Mouse (Mus musculus): ENCODE measurements around the gene Aqp12.

Aqp12 gene

GRCm38 (mm10) chr1:92979073-92979602, 27.0 kb upstream of the Aqp12 start:
- Histone ChIP-seq H3K4me1 (replicated peaks; ENCODE audit: low read depth, low read length) (peaks cover 33% of the 10 kb centered on the region), H3K27me3 (ENCODE audit: insufficient read depth, low read length) (peaks cover 33% of the 10 kb centered on the region), H3K4me3 (replicated peaks; ENCODE audit: low read length) (peak overlapping the region; percentile 35), H3K9me3 (ENCODE audit: low read length) (no peaks in the 10 kb centered on the region), H3K36me3 (ENCODE audit: insufficient read depth, low read length) (no peaks in the 10 kb centered on the region)
- TF ChIP-seq NANOG (IDR thresholded peaks at IDR 0.05; ENCODE audit: borderline replicate concordance, low read length) (no peak), POU5F1 (IDR thresholded peaks at IDR 0.05; ENCODE audit: borderline replicate concordance, low read length) (no peak), CTCF (conservative IDR thresholded peaks at IDR 0.05; ENCODE audit: low read length) (no peak)

- H3K9me3 ChIP-seq (ENCODE audit: low read length) = no peaks in the 10 kb centered on the region
- no peak overlapping the region for H3K4me3 ChIP-seq (replicated peaks; ENCODE audit: low read length)
- H3K27me3 ChIP-seq (ENCODE audit: insufficient read depth, low read length) = peaks cover 33% of the 10 kb centered on the region
Observed at GRCm38 (mm10) chr1:92981056-92981845, 24.9 kb upstream of the Aqp12 start.

GRCm38 (mm10) chr1:92982931-92983605, 23.1 kb upstream of the Aqp12 start:
- TF ChIP-seq POU5F1 (IDR thresholded peaks at IDR 0.05; ENCODE audit: borderline replicate concordance, low read length) (no peak), CTCF (conservative IDR thresholded peaks at IDR 0.05; ENCODE audit: low read length) (no peak), NANOG (IDR thresholded peaks at IDR 0.05; ENCODE audit: borderline replicate concordance, low read length) (no peak)

More at GRCm38 (mm10) chr1:92981056-92981845, 24.9 kb upstream of the Aqp12 start:
- no peak for TF ChIP-seq CTCF (conservative IDR thresholded peaks at IDR 0.05; ENCODE audit: low read length)
- no peak for TF ChIP-seq POU5F1 (IDR thresholded peaks at IDR 0.05; ENCODE audit: borderline replicate concordance, low read length)
- TF ChIP-seq NANOG (IDR thresholded peaks at IDR 0.05; ENCODE audit: borderline replicate concordance, low read length) = no peak
- Histone ChIP-seq H3K36me3 (ENCODE audit: insufficient read depth, low read length) (no peaks in the 10 kb centered on the region), H3K4me1 (replicated peaks; ENCODE audit: low read depth, low read length) (peaks cover 29% of the 10 kb centered on the region)

GRCm38 (mm10) chr1:92984999-92985398, 21.1 kb upstream of the Aqp12 start:
- Histone ChIP-seq H3K4me3 (replicated peaks; ENCODE audit: low read length) (no peak overlapping the region), H3K4me1 (replicated peaks; ENCODE audit: low read depth, low read length) (peaks cover 2% of the 10 kb centered on the region; the same call in 1 of the 2 replicates), H3K27me3 (ENCODE audit: insufficient read depth, low read length) (peaks cover 4% of the 10 kb centered on the region; the same call in 1 of the 2 replicates), H3K9me3 (ENCODE audit: low read length) (no peaks in the 10 kb centered on the region), H3K36me3 (ENCODE audit: insufficient read depth, low read length) (no peaks in the 10 kb centered on the region)
- 0 out of 2 replicates have a peak, but pooled peaks have one; percentile 9 for TF ChIP-seq CTCF (conservative IDR thresholded peaks at IDR 0.05; ENCODE audit: low read length)
- TF ChIP-seq POU5F1 (IDR thresholded peaks at IDR 0.05; ENCODE audit: borderline replicate concordance, low read length) = no peak
- no peak for TF ChIP-seq NANOG (IDR thresholded peaks at IDR 0.05; ENCODE audit: borderline replicate concordance, low read length)

More at GRCm38 (mm10) chr1:92982931-92983605, 23.1 kb upstream of the Aqp12 start:
- no peak overlapping the region for H3K4me3 ChIP-seq (replicated peaks; ENCODE audit: low read length)
- no peaks in the 10 kb centered on the region for H3K9me3 ChIP-seq (ENCODE audit: low read length)
- H3K36me3 ChIP-seq (ENCODE audit: insufficient read depth, low read length) = no peaks in the 10 kb centered on the region
- H3K27me3 ChIP-seq (ENCODE audit: insufficient read depth, low read length) = peaks cover 17% of the 10 kb centered on the region
- H3K4me1 ChIP-seq (replicated peaks; ENCODE audit: low read depth, low read length) = peaks cover 21% of the 10 kb centered on the region

GRCm38 (mm10) chr1:92988894-92989293, 17.2 kb upstream of the Aqp12 start:
- 0 out of 2 replicates have a peak, but pooled peaks cover 4% of the 10 kb centered on the region for H3K4me1 ChIP-seq (replicated peaks; ENCODE audit: low read depth, low read length)
- H3K36me3 ChIP-seq (ENCODE audit: insufficient read depth, low read length) = no peaks in the 10 kb centered on the region
- no peaks in the 10 kb centered on the region; the same call in 1 of the 2 replicates for H3K27me3 ChIP-seq (ENCODE audit: insufficient read depth, low read length)
- TF ChIP-seq POU5F1 (IDR thresholded peaks at IDR 0.05; ENCODE audit: borderline replicate concordance, low read length) (no peak), CTCF (conservative IDR thresholded peaks at IDR 0.05; ENCODE audit: low read length) (no peak)
- H3K4me3 ChIP-seq (replicated peaks; ENCODE audit: low read length) = no peak overlapping the region
- no peaks in the 10 kb centered on the region for H3K9me3 ChIP-seq (ENCODE audit: low read length)

- Histone ChIP-seq H3K9me3 (ENCODE audit: low read length) (no peaks in the 10 kb centered on the region), H3K4me3 (replicated peaks; ENCODE audit: low read length) (no peak overlapping the region), H3K4me1 (replicated peaks; ENCODE audit: low read depth, low read length) (0 out of 2 replicates have a peak, but pooled peaks cover 4% of the 10 kb centered on the region), H3K36me3 (ENCODE audit: insufficient read depth, low read length) (no peaks in the 10 kb centered on the region), H3K27me3 (ENCODE audit: insufficient read depth, low read length) (no peaks in the 10 kb centered on the region)
- TF ChIP-seq CTCF (conservative IDR thresholded peaks at IDR 0.05; ENCODE audit: low read length) (no peak), POU5F1 (IDR thresholded peaks at IDR 0.05; ENCODE audit: borderline replicate concordance, low read length) (no peak), NANOG (IDR thresholded peaks at IDR 0.05; ENCODE audit: borderline replicate concordance, low read length) (no peak)
Observed at GRCm38 (mm10) chr1:92989891-92990290, 16.2 kb upstream of the Aqp12 start.

- 0 out of 2 replicates have a peak, but pooled peaks cover 4% of the 10 kb centered on the region for H3K4me1 ChIP-seq (replicated peaks; ENCODE audit: low read depth, low read length)
- H3K4me3 ChIP-seq (replicated peaks; ENCODE audit: low read length) = no peak overlapping the region
- no peaks in the 10 kb centered on the region for H3K27me3 ChIP-seq (ENCODE audit: insufficient read depth, low read length)
- no peaks in the 10 kb centered on the region for H3K36me3 ChIP-seq (ENCODE audit: insufficient read depth, low read length)
- TF ChIP-seq CTCF (conservative IDR thresholded peaks at IDR 0.05; ENCODE audit: low read length) (no peak), POU5F1 (IDR thresholded peaks at IDR 0.05; ENCODE audit: borderline replicate concordance, low read length) (no peak), NANOG (IDR thresholded peaks at IDR 0.05; ENCODE audit: borderline replicate concordance, low read length) (no peak)
- no peaks in the 10 kb centered on the region for H3K9me3 ChIP-seq (ENCODE audit: low read length)
Observed at GRCm38 (mm10) chr1:92992214-92992855, 13.8 kb upstream of the Aqp12 start.

- Histone ChIP-seq H3K36me3 (ENCODE audit: insufficient read depth, low read length) (no peaks in the 10 kb centered on the region), H3K4me3 (replicated peaks; ENCODE audit: low read length) (no peak overlapping the region), H3K4me1 (replicated peaks; ENCODE audit: low read depth, low read length) (0 out of 2 replicates have a peak, but pooled peaks cover 4% of the 10 kb centered on the region), H3K27me3 (ENCODE audit: insufficient read depth, low read length) (no peaks in the 10 kb centered on the region), H3K9me3 (ENCODE audit: low read length) (no peaks in the 10 kb centered on the region)
- TF ChIP-seq NANOG (IDR thresholded peaks at IDR 0.05; ENCODE audit: borderline replicate concordance, low read length) (no peak), POU5F1 (IDR thresholded peaks at IDR 0.05; ENCODE audit: borderline replicate concordance, low read length) (no peak), CTCF (conservative IDR thresholded peaks at IDR 0.05; ENCODE audit: low read length) (no peak)
Observed at GRCm38 (mm10) chr1:92992880-92993279, 13.3 kb upstream of the Aqp12 start.
